Mouse (Mus musculus): Measurements from ENCODE around the gene B4galt1.

DNA sequence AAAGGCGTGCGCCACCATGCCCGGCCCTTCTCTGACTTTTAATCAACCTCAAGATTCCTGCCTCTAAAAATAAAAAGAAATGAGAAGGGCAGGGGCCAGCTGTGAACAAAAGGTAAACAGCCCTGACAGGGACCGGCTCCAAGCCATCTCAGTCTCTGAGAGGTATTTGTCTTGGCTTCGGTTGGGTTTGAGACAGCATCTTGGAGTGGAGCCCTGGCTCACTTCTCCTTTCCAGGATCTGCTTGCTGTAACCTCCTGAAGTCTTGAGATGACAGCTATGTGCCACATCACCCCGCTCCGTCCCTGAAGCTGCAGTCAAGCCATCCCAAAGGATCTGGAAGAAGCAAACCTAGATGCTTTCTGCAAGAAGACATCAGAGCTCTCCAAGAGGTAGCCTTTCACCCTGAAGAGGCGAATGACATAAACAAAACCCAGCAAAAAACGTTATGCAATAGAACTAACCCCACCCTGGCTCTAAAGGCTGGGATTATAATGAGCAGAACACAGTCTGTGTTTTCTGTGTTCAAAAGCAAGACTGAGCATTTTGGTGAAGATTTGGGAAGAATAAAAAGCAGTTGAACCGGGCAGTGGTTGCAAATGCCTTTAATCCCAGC lies 69.1 kb downstream of the B4galt1 start:
- TF ChIP-seq CTCF (IDR thresholded peaks at IDR 0.05; ENCODE audit: low read depth) = no peak
- no peak for TF ChIP-seq EP300 (IDR thresholded peaks at IDR 0.05; ENCODE audit: low read depth)
